Mouse (Mus musculus): ENCODE results near the gene Prr14l.

GRCm38 (mm10) chr5:32830054-32830453, 24.0 kb downstream of the Prr14l start:
- TF ChIP-seq CTCF (IDR thresholded peaks at IDR 0.05; ENCODE audit: control insufficient read depth, insufficient read depth, insufficient replicate concordance, low read depth, low read length): no peak
- TF ChIP-seq POLR2A (IDR thresholded peaks at IDR 0.05; ENCODE audit: control insufficient read depth, low read depth, low read length): no peak
